Mouse (Mus musculus): ENCODE measurements around the gene Negr1. TPM values are rescaled to one million over a fixed set of nuclear protein-coding genes. Genes with fewer than 3 reads are reported as not detected.
A peak's percentile ranks its signal among the peaks of the same experiment; 100 is the strongest.

Gene Negr1
- total RNA-seq, 1 experiment from 2014 or later = 7.0 TPM

DNA sequence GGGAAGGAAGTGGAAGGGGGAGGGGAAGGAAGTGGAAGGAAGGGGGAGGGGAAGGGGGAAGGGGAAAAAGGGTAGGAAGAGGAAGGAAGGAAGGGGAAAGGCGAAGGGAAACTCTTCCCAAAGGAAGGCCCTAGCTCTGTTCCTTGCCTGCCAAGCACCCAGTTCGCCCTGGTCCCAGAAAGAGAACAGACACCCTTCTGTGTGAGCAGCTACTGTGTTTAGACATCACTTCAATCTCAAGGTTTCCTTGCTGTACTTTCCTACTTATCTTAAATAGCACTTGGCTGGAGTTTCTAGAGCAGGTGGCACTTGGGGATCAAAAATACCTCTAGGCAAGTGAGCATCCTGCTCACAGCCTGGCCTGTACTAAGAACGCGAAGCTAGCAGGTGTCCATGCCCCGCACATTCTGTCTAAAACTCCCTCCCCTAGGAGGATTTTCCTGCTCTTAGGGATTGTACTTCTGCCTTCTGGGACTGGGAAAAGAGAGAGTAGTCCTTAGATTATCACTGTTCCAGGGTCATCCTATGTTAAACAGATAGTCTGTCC, 128.5 kb downstream of the Negr1 start:
- DNase-seq = no peak

DNA sequence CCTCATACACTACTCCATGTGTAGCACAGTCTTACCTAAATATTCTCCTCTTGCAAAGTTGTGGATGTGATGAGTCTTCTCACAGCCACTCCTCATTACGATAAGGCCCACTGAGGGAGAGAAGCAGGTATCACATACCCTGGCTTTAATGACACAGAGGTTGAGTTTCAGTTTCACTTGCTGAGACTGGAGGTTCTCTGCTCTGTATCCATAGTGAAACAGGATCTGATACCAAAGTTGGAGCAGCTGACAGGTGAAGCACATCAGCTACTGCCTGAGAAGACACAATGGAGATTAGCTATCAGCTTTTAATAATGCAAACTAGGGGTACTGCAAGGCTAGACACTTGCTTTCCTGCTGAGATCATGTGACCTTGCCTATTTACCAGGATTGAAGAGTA, 137.1 kb downstream of the Negr1 start:
- no peak for DNase-seq

DNA sequence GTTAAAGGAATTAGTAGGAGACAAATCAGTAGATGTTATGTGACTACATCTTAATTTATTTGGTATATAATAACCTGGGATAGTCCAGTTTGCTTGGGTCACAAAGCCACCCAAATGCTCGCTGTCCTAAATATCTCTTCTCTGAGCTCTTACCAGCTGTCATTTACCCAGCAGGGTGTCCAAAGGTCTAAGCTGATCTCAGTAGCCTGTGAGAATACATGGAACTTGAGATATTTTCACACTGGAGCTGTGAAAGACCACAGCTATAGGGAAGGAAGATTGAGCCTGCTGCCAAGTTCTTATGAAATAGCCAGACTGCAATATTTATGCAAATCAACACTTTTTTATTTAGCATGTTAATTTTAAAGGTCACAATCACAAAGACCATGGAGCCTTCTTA, 141.6 kb downstream of the Negr1 start:
- no peak for DNase-seq

DNA sequence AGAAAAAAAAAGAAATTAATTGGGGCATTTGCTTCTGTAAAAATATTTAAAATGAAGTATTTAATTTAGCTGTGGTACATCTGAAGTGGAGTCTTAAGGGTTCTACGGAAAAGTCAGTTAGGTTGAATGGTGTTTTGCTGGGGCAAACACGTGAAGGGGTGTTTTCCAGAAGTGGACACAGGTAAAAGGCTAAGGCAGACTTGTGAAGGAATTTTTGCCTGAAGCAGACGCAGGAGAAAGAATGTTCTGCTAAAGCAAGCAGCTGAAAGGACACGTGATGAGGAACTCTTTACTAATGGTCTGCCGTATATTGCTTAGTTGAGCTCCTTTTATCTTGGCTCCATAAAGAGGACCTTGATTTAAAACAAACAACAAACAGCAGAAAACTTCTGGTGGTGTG, 148.6 kb downstream of the Negr1 start:
- no peak for DNase-seq

DNA sequence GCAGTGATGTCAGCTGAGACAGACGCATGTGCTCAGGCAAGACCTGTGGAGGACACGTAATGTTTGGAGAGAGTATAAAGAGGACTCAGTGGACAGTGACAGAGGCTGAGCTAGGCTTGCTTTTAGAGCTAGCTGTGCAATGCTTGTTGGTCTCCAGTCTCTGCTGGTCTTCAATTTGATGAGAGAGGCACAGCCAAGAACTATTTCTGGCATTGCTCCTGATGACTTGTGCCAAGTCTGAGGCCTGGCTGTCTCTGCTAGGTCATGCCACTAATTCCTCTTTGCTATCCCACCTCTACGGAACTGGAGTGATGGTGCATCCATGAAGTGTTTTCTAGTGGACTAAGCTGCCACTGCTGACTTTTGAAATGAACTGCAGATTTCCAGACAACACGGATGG, 149.1 kb downstream of the Negr1 start:
- DNase-seq = no peak

DNA sequence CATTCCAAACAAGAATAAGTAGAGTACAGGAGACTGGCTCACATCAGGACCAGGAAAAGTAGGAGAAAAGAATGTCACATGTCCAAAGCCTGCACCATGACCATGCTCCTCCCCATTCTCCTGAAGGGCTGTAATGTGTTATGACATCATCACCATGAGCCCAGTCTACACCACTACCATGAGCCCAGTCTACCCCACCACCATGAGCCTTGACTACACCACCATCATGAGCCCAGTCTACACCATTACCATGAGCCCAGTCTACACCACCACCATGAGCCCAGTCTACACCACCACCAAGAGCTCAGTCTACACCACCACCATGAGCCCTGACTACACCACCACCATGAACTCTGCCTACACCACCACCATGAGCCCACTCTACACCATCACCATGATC, 174.7 kb downstream of the Negr1 start:
- DNase-seq = no peak

DNA sequence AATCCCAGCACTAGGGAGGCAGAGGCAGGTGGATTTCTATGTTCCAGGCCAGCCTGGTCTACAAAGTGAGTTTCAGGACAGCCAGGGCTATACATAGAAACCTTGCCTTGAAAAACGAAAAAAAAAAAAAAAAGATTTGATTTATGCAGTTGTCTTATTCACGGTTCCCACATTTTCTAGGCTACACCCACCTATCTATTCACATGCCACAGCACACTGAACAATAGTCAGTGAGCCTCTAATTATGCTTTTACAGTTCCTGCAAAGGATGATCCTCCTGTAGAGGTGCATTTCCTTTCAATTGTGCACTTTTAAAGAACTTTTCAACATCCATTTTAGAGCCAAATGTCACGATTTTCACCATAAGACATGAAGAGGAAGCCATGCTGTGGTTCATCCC, 177.9 kb downstream of the Negr1 start:
- no peak for DNase-seq

DNA sequence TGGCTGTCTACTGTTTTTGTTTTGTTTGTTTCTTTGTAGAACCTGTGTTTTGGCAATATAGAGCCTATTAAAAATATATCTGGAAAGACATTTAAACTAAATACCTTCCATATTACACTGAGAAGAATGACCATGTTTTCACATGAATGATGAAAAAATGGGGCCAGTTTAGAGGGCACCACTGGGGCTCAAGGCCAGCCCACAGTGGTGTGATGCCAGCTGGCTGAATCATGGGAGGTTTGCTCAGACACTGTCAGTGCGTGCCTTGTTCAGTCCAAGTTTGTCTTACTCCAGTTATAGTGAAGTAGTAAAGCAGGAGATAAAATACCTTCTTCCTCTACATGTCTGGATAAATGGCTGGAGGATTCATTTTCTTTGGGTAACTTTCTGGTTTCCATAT, 181.7 kb downstream of the Negr1 start:
- peak; percentile 73 for DNase-seq

DNA sequence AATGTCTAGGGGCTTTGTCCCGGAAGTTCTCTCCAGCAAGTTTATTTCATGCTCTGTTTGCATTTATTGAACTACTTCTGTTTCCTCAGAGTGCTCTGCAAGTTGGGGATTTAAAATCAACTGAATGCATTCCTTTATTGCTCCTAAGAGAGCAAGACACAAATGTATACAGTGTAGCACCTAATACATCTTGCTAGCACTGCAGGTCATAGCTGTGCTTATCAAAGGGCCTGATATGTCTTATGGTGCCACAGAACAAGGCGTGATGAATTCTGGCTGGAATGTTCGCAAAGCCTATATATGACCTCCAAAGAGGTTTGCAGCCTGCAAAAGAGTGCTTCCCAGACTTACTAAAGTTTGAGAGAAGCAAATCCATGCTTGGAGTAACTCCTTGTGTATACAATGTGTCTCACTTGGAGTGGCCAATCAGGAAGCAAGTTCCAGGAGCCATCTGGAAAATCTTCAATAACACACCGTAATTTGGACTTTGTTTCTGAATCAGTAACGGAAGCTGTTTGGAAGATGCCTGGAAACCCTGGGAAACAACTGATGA, 183.7 kb downstream of the Negr1 start:
- DNase-seq = no peak

DNA sequence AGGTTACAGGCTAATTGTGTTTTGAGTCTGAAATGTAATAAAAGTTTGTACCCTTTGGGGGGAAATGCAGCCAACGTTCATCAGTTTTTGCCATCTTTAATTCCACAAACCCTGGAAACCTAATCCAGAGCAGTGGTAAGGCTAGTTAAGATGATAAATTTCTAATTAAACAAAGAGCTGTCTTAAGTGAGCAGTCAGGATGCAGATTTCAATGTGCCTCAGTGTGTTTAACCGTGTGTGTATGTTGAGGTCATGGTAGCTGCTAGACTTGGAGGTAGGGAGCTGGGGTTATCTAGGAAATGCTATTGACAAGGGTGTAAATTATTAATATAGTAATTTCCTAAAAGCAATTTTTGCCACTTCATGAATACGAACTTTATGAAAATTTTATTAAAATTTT, 185.9 kb downstream of the Negr1 start:
- DNase-seq = no peak

DNA sequence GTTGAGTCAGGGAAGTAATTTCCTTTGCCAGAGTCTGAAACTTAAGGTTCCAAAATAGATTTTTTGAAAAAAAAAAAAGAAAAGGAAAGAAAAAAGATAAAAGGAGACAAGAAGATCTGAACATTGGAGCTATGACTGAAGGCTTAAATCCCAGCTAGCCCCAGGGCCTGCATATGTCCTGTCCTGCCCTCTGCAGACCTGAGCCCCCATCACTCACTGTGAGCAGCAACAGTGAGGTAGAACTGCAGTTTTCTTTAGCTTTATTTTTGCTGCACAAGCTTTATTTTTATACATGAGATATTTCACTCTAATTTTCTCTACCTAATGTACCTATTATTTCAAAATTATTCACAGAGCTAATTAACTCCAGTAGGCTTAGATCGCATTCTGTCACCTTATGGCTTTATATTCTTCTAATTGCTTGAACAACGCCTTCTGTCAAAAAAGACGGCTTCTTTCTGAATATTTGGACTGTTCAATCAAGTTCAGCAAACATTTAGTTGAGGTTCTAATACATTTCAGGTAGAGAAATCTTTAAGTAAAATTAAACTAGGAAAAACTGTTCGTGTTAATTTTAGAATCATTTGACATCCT, 192.3 kb downstream of the Negr1 start:
- DNase-seq = no peak

DNA sequence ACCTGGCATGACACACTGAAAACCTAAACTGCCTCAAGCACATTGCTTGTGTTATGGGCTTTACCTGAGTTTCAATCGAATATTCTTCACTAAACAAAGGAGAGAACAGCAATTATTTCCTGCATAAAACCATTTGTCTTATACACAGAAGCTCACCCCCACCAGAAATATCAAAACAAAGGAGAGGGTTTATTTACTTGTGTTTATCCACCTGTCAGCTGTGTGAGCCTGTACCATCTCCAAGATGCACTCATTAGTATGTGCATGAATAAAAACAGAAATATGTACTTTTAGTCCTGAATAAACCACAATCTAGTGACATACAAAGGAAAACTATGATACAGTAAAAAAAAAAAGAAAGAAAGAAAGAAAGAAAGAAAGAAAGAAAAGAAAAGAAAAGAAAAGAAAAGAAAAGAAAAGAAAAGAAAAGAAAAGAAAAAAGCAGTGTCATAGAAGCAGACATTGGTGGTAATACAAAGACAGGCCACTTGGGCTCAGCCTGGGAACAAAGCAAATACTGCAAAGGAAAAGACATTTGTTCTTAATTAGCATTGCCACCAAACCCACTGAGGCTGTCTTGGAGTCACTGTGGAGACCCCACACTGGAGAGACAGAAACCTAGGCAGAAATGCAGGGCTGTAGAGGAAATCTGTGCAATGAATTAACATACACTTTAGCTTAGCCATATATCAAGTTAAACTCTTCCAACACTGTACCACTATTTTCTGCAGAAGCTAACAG, 193.4 kb downstream of the Negr1 start:
- DNase-seq = no peak

DNA sequence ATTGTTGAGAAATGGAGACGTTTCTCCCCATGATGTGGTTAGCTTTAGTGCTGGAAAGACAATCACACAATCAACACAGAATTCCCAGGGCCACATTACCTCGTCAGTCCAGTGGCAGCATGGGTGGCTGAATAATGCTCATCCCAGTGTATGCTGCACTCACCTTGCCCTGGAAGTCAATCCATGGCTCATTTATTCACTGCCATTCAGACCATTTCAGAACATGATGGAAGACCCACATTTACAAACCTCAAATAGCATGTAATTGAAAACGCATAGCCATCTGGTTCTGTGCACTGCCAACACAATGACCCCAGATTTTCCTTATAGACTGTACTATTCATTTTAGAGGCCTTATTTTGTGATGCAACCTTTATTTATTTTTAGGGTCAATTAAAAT, 203.4 kb downstream of the Negr1 start:
- DNase-seq = no peak

DNA sequence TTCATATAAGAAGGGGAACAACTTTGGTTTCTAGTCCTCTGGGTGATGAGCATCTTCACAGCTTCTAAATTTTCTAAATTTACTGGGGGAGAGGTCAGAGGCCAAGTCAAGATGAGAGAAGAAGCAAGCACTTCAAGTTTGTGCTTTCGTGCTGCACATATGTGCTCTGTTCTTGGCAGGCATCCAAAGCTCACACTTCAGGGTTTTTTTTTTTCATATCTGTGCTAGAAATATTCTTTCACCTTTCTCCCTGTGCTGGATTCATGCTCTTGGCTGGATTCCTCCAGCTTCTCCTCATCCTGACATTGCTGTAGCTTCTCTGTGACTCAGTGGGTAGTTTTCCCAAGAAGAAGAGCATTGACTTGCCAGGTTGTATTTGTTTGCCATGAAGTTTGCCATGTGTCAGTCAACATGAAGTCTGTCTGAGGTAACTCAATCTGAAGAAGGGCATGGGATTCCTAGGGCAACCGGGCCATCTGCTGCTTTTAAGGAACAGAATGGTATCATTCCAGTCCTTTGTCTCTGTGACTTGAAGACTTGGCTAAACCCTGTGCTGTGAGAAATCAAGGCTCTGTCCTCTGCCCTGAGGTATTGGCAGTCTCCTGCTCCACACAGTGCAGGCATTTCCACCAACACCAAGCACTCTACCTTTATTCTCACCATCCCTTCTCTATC, 204.7 kb downstream of the Negr1 start:
- no peak for DNase-seq

DNA sequence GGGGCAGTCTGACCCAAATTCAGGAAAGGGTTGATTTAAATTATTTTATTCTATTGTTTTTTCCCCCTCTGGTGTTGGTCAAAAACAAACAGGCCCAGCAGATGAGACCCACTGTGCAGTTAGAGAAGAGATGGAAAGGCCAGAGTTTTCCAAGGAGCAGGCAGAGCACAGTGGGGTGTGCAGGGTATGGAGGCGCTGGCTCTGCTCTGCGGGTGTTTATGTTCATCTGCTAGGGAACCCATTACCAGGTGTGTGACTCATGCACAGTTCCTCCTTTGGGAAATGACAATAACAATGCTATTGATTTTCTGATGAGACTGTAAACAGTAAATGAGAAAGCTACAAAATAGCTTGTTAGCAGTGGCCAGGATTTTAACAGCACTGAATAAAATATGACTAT, 210.0 kb downstream of the Negr1 start:
- no peak for DNase-seq

DNA sequence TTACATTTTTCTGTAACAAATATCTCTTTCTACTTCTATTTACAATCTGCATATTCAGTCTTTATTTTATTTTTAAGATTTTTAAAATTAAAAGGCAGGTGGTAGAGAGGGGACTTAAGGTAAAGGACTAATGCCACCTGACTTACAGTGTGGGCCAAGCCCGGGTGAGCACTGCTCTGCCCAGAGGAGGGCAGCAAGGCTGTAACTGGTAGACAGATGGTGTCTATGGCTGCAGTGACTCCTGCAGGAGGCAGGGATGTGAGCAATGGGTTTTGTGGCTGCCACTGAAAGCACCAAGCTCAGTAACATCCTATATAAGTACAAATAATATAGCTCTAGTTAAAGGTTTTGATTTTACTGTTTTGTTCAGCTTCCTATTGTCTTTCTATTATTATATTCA, 210.5 kb downstream of the Negr1 start:
- DNase-seq = no peak

DNA sequence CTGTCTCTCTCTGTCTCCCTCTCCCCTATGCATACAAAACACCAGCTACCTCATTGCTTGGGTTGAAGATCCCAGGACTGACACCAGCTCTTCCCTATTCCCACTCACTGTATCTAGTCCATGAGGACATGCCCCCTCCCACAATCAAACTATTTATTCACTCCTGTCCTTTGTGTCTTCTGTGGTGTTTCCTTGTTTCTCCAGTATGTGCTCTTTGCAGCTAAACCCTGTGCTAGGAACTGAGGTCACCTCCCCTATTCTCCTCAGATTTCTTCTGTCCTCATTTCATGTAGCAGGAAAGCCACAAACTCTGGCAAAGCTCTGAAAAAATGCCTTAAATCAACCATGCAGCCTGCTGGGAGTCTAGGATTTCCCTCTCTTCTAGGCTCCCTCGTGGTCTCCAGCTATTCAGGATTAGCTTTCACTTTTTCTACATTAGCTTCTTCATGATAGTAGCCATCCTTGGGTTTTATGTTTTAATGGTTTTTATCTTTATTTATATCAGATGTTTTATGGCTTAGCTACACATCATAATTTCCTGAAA, 222.8 kb downstream of the Negr1 start:
- DNase-seq = no peak

DNA sequence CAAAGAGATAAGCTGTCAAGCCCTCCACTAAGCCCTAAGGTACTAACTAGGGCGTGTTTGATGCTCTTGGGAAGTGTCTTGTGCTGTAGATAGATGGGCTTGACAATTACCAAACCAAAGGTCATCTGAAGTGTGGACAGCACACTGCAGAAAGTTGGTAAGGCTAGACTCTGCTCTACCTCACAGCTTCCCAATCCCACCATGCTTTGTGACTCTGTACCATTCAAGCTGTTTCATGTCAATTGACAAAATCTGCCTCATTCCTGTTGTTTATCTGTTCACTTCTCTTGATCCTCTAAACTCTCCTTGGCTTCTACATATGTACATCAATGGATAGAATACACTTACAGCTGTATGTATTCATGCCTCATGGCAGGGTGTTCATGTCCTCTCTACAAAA, 224.8 kb downstream of the Negr1 start:
- no peak for DNase-seq

DNA sequence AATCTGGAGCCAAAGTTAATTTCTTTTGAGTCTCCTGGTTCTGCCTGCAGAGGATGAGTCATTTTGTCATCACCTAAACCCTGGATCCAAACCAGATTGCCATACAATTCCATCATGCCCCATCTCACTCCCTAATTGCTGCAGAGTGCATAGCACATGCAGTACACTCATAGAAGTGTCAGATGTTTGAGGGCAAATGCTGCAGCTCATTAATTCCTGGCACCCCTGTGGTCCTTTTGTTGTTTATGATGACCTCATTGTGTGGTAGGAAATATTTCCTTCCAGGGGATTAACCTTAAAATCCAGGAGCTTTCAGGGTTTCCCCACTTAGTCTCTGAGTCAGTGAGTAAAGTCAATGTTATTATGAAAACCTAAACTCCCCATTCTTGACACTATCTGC, 229.6 kb downstream of the Negr1 start:
- DNase-seq = no peak

DNA sequence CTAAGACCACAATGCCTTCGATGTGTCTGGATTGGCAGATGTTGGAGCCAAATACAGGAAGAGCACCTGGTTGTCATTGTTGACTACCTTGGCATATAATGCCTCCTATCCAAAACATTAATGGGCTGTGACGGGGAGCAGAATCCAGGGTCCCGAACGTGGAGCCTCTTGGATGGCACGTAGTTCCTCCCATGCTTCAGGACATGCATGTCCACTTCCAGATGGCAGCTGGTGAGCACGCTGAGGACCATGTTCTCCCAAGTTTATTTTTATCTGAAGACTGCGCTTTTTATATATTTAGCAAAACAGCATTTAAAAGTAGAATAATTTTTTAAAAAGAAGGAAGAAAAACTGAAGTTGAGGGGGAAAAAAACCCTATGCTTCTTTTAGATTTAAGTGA, 231.1 kb downstream of the Negr1 start:
- no peak for DNase-seq

DNA sequence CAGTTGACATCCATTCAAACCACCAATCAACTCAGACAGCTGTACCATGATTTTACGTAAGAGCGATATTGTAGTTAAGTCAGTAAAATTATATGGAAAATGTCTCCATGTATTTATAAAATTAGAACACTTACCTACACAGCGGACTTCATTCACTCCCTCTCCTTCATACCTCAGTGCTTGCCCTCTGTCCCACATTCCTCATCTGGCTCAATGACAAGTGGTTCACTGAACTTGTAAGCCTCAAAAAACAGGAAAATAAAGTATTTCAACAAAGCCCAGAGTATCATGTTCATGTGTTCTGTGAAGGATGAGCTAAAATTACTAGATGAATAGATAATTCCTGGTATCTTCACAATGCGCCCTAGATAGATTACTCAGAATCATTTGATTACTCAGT, 232.5 kb downstream of the Negr1 start:
- no peak for DNase-seq

DNA sequence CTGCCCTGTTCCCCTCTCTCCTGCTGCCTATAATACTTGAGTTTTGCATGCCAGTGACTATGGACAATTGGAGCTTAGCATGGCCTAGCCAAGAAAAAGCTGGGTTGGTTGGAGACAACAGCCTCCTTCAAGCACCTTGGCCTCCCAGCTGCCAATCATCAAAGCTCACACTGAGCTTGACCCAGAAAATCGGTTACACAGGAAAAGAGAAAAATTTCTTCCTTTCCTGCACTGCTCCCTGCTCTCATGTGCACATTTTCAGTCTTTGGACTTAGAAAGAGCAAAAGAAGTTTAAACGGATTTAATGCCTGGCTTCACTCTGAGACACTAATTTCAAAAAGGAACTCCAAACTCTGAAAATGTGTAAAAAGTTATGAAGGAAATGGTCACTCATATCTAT, 233.0 kb downstream of the Negr1 start:
- DNase-seq = no peak

DNA sequence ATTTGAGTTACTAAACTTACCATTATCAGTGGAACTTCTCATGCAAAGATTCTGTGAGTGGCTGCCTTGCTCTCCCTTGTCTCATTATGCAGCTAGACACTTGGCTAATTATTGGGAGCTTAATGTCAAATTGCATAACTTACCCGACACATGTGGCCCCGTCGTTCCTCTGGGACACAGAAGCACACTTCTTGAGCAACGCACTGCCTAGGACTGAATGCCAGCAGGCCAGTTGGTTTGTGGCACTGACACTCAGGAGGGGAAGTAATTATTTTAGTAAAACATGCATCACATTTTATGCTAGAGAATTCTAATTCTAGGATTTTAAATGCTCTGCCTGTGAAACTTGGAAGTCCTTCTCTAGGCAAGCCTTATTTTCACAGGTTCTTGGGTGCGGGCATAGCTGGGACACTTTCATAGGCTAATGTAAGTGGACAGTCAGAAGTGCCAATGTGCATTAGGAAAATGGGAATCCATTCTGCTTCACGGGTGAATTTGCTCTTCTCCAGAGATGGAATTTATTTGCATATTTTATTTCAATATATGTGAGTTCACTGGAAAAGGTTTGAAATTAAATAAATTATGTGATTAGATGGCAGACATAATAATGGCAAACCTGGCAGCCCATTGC, 234.6 kb downstream of the Negr1 start:
- DNase-seq = no peak

Measured in adrenal gland, postnatal 25 days (tissue).